Mouse (Mus musculus) cerebellum, adult 9-10 months (tissue): ENCODE results near the gene Col27a1.

Experiments used
- DNase-seq: peaks from one replicate; pipeline ENCODE4 v3.0.0; 2022

The Col27a1 gene

DNA sequence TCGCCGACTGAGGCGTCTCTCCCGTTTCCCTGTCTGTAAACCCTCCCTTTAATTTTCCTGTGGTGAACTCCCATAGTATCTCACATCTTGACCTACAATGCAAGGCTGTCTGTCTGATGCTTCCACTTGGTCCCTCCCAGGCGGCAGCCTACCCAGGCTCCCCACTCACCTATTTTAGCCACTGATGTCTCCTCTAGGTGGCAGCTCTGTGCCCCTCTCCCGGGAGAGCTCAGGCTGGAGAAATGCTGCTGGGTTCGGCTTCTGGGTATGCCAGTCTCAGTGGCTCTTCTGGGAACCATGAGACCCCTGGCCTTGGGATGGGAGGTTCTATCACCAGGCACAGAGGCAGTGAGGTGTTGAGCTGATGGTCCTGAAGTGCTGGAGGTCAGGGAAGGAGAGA, 163.7 kb downstream of the Col27a1 start:
- DNase-seq, result no peak

GRCm38 (mm10) chr4:63382676-63383369, 169.0 kb downstream of the Col27a1 start:
- no peak for DNase-seq

- DNase-seq, result no peak
Observed at GRCm38 (mm10) chr4:63383474-63383873, 169.7 kb downstream of the Col27a1 start.

GRCm38 (mm10) chr4:63384262-63384661, 170.5 kb downstream of the Col27a1 start:
- DNase-seq, result no peak
